Comparison of ENCODE assay signal across 8 mouse cellular contexts in genomic region chr1:91211099-91211498, GRCm38 (mm10). TPM values are rescaled to one million over a fixed set of nuclear protein-coding genes. Genes with fewer than 3 reads are reported as not detected.
DNase-seq lines count a peak whose midpoint lies in the region; ATAC-seq lines count a peak whose summit lies in the region.

No protein-coding gene starts in this region.

- H3K27me3 ChIP-seq in intestine, embryonic 16.5 days (replicated peaks; ENCODE audit: control insufficient read depth, insufficient read depth, low read length) = no peaks in the 10 kb centered on the region
- 0 out of 2 replicates have a peak, but pooled peaks cover 3% of the 10 kb centered on the region for H3K27me3 ChIP-seq in liver, embryonic 11.5 days (replicated peaks; ENCODE audit: control insufficient read depth, insufficient read depth, low read length)

- no peak overlapping the region for H3K4me3 ChIP-seq in intestine, embryonic 16.5 days (ENCODE audit: low read length)
- no peak overlapping the region for H3K4me3 ChIP-seq in liver, embryonic 11.5 days (ENCODE audit: low read depth, low read length)

- ATAC-seq in frontal cortex, adult (ENCODE audit: low TSS enrichment) = peak; percentile 24
- 0 out of 2 replicates have a peak, but pooled peaks have one; percentile 7 for ATAC-seq in intestine, embryonic 16.5 days
- no peak for ATAC-seq in liver, embryonic 11.5 days (replicated peaks; ENCODE audit: low FRiP score)

- H3K4me1 ChIP-seq in intestine, embryonic 16.5 days (ENCODE audit: control insufficient read depth, insufficient read depth, low read length) = 0 out of 2 replicates have a peak, but pooled peaks cover 7% of the 10 kb centered on the region
- no peaks in the 10 kb centered on the region for H3K4me1 ChIP-seq in liver, embryonic 11.5 days (replicated peaks; ENCODE audit: control insufficient read depth, insufficient read depth, low read length)

- H3K36me3 ChIP-seq in intestine, embryonic 16.5 days (ENCODE audit: control insufficient read depth, insufficient read depth, low read length) = no peaks in the 10 kb centered on the region
- H3K36me3 ChIP-seq in liver, embryonic 11.5 days (ENCODE audit: control insufficient read depth, insufficient read depth, low read length) = no peaks in the 10 kb centered on the region

- H3K9me3 ChIP-seq in intestine, embryonic 16.5 days (ENCODE audit: control insufficient read depth, low read length) = no peaks in the 10 kb centered on the region
- no peaks in the 10 kb centered on the region for H3K9me3 ChIP-seq in liver, embryonic 11.5 days (ENCODE audit: control insufficient read depth, low read length)

- H3K9ac ChIP-seq in intestine, embryonic 16.5 days (ENCODE audit: low read depth, low read length) = no peak overlapping the region
- no peak overlapping the region for H3K9ac ChIP-seq in liver, embryonic 11.5 days (ENCODE audit: low read depth, low read length)

- DNase-seq in urinary bladder, postnatal 14 days (ENCODE audit: low spot score) = peak; percentile 60
- no peak for DNase-seq in urinary bladder, postnatal 10 days (ENCODE audit: low spot score)
- DNase-seq in cerebellum, adult 11-12 months = peak; percentile 12
- DNase-seq in liver, embryonic 11.5 days (ENCODE audit: low spot score) = peak; percentile 50
- DNase-seq in retina, postnatal 1 day = peak; percentile 78
- DNase-seq in urinary bladder, adult 2 months (ENCODE audit: low spot score) = no peak

- WGBS in intestine, embryonic 16.5 days = 72% methylated on average over 1 of the region's 1 CpGs
- 73% methylated on average over 1 of the region's 1 CpGs for WGBS in liver, embryonic 11.5 days

- H3K4me2 ChIP-seq in intestine, embryonic 16.5 days (ENCODE audit: low read depth, low read length) = no peak overlapping the region
- H3K4me2 ChIP-seq in liver, embryonic 11.5 days = no peak overlapping the region

- no peak overlapping the region for H3K27ac ChIP-seq in intestine, embryonic 16.5 days (ENCODE audit: low read length)
- H3K27ac ChIP-seq in liver, embryonic 11.5 days (ENCODE audit: low read depth, low read length) = no peak overlapping the region

RNA-seq across cellular contexts. Expression of gene Ramp1, which starts 31.5 kb away (rescaled TPM):
- polyA plus RNA-seq in intestine, embryonic 16.5 days (2015; fragmentation: Nextera tagmentation; extraction: Ambion mirVana) = 11.4 and 11.9 TPM in 2 replicates
- polyA plus RNA-seq in liver, embryonic 11.5 days (2014; fragmentation: Nextera tagmentation; extraction: Ambion mirVana) = 3.5 and 4.0 TPM in 2 replicates
- 5.2 and 6.4 TPM in 2 replicates for polyA plus RNA-seq in urinary bladder, adult 2 months (2012; rRNA removed)

RNA-seq across cellular contexts. Expression of gene Ube2f, which starts 39.0 kb away (rescaled TPM):
- polyA plus RNA-seq in intestine, embryonic 16.5 days (2015; fragmentation: Nextera tagmentation; extraction: Ambion mirVana) = 58.5 and 68.8 TPM in 2 replicates
- 78.5 and 81.4 TPM in 2 replicates for polyA plus RNA-seq in liver, embryonic 11.5 days (2014; fragmentation: Nextera tagmentation; extraction: Ambion mirVana)
- polyA plus RNA-seq in urinary bladder, adult 2 months (2012; rRNA removed) = 54.3 and 68.9 TPM in 2 replicates

Comparison
In these comparisons a context has a peak if more than half of its experiments do, and no peak if none do; other contexts are left out.
1. DNase-seq: peak in urinary bladder, postnatal 14 days (single experiment), cerebellum, adult 11-12 months (single experiment), liver, embryonic 11.5 days (single experiment) and retina, postnatal 1 day (single experiment); none in urinary bladder, postnatal 10 days (single experiment) and urinary bladder, adult 2 months (single experiment).